Mouse (Mus musculus): ENCODE measurements around the gene Pianp. TPM values are rescaled to one million over a fixed set of nuclear protein-coding genes. Genes with fewer than 3 reads are reported as not detected.

Gene Pianp
- total and polyA plus RNA-seq, 3 experiments, result 0.43 to 2.0 (median 0.50) TPM

DNA sequence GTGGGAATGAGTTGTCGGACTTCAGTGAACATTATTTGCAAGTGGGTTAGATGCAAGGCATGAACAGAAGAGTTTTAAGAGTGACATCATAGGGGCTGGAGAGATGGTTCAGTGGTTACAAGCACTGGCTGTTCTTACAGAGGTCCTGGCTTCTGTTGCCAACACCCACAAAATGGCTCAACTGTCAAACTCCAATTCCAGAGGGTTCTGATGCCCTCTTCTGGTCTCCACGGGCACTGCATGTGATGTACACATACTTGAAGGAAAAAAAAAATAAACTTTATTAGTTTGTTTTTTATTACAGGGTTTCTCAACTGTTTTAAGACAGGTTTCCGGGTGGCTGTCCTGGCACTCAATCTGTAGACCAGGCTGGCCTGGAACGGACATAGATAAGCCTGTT, 28.7 kb upstream of the Pianp start:
- 78% methylated on average over 4 of the region's 4 CpGs for WGBS
- peak; percentile 29 to 54 for DNase-seq

DNA sequence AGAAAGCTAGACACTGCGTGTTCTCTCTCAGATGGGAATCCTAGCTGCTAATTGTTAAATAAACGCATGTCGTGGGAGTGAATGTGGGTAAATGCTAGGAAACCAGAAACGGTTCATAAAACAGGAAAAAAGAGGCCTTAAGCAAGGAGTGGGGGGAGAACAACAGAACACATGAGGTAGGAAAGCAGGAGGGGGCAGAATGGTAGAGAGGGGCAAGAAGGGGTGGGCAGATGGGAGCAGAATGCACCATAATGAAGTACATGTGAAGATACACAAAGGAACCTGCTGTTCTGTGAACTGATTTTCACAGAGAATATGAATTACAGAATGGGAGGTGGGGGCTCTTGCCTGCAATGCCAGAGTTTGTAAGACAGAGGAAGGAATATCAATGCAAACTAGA, 4.3 kb upstream of the Pianp start:
- 59% methylated on average over 4 of the region's 4 CpGs for WGBS
- Histone ChIP-seq H3K4me1 (ENCODE audit: control insufficient read depth, insufficient read depth, low read length) (peaks cover 4% of the 10 kb centered on the region), H3K9ac (ENCODE audit: low read depth, low read length) (no peak overlapping the region), H3K36me3 (ENCODE audit: control insufficient read depth, insufficient read depth, low read length) (no peaks in the 10 kb centered on the region), H3K27ac (no peak overlapping the region), H3K79me2 (replicated peaks; ENCODE audit: control insufficient read depth, insufficient read depth, low read length) (no peaks in the 10 kb centered on the region), H3K27me3 (ENCODE audit: control insufficient read depth, insufficient read depth, low read length) (peaks cover 12% of the 10 kb centered on the region), H3K4me3 (no peak overlapping the region)
- intact Hi-C loops (cut with DNase I), result no loop called here
- no peak for DNase-seq
- TF ChIP-seq CTCF (IDR thresholded peaks at IDR 0.05) (no peak), EP300 (IDR thresholded peaks at IDR 0.05; ENCODE audit: insufficient read depth, low read depth, low read length) (no peak), POLR2A (IDR thresholded peaks at IDR 0.05; ENCODE audit: insufficient read depth, low read depth, low read length) (no peak)

More for the DNA sequence above, 28.7 kb upstream of the Pianp start:
- no peak overlapping the region for H3K27ac ChIP-seq
- no peaks in the 10 kb centered on the region for H3K36me3 ChIP-seq (ENCODE audit: control insufficient read depth, insufficient read depth, low read length)
- H3K4me3 ChIP-seq, result no peak overlapping the region
- no peaks in the 10 kb centered on the region for H3K79me2 ChIP-seq (replicated peaks; ENCODE audit: control insufficient read depth, insufficient read depth, low read length)
- H3K4me1 ChIP-seq (ENCODE audit: control insufficient read depth, insufficient read depth, low read length), result 0 out of 2 replicates have a peak, but pooled peaks cover 2% of the 10 kb centered on the region
- TF ChIP-seq EP300 (IDR thresholded peaks at IDR 0.05; ENCODE audit: insufficient read depth, low read depth, low read length) (no peak), POLR2A (IDR thresholded peaks at IDR 0.05; ENCODE audit: insufficient read depth, low read depth, low read length) (0 out of 2 replicates have a peak, but pooled peaks have one; percentile 9), CTCF (IDR thresholded peaks at IDR 0.05) (peak; percentile 79)
- intact Hi-C loops (cut with DNase I), result loop anchor here (1.0 kb wide), 1 partner anchor 64 kb away; no protein-coding TSS in a partner anchor
- no peaks in the 10 kb centered on the region for H3K27me3 ChIP-seq (ENCODE audit: control insufficient read depth, insufficient read depth, low read length)
- no peak overlapping the region for H3K9ac ChIP-seq (ENCODE audit: low read depth, low read length)

GRCm38 (mm10) chr6:124993365-124993764, 3.1 kb upstream of the Pianp start:
- WGBS, result 68% methylated on average over 9 of the region's 9 CpGs
- H3K79me2 ChIP-seq (replicated peaks; ENCODE audit: control insufficient read depth, insufficient read depth, low read length), result no peaks in the 10 kb centered on the region
- intact Hi-C loops (cut with DNase I), result no loop called here
- peaks cover 13% of the 10 kb centered on the region for H3K27me3 ChIP-seq (ENCODE audit: control insufficient read depth, insufficient read depth, low read length)
- no peak for TF ChIP-seq EP300 (IDR thresholded peaks at IDR 0.05; ENCODE audit: insufficient read depth, low read depth, low read length)
- TF ChIP-seq CTCF (IDR thresholded peaks at IDR 0.05), result no peak
- TF ChIP-seq POLR2A (IDR thresholded peaks at IDR 0.05; ENCODE audit: insufficient read depth, low read depth, low read length), result no peak
- no peaks in the 10 kb centered on the region for H3K36me3 ChIP-seq (ENCODE audit: control insufficient read depth, insufficient read depth, low read length)
- no peak for DNase-seq
- H3K27ac ChIP-seq, result no peak overlapping the region
- H3K4me3 ChIP-seq, result no peak overlapping the region
- no peak overlapping the region for H3K9ac ChIP-seq (ENCODE audit: low read depth, low read length)
- H3K4me1 ChIP-seq (ENCODE audit: control insufficient read depth, insufficient read depth, low read length), result peaks cover 4% of the 10 kb centered on the region

DNA sequence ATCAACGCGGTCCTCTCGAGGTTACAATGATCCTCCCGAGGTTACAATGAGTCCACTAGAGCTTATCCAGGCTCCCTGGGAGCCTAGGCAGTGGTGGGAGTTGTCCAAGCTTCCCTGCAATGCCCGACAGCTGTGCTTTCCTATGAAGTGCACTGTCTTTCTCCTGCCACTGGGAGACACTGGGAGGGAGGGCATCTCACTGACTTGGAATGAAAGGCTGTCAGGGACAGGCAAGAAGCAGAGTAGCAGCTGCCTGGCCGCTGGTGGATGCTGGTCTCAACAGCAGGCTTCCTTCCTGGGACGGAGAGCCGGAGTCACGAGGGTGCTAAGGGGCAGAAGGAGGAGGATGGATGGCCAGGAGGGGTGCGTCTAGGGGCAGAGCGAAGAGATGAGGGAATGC, 2.6 kb upstream of the Pianp start:
- TF ChIP-seq CTCF (IDR thresholded peaks at IDR 0.05) (no peak), EP300 (IDR thresholded peaks at IDR 0.05; ENCODE audit: insufficient read depth, low read depth, low read length) (no peak), POLR2A (IDR thresholded peaks at IDR 0.05; ENCODE audit: insufficient read depth, low read depth, low read length) (no peak)
- intact Hi-C loops (cut with DNase I), result no loop called here
- Histone ChIP-seq H3K79me2 (replicated peaks; ENCODE audit: control insufficient read depth, insufficient read depth, low read length) (no peaks in the 10 kb centered on the region), H3K4me1 (ENCODE audit: control insufficient read depth, insufficient read depth, low read length) (peaks cover 4% of the 10 kb centered on the region), H3K27ac (no peak overlapping the region), H3K9ac (ENCODE audit: low read depth, low read length) (no peak overlapping the region), H3K36me3 (ENCODE audit: control insufficient read depth, insufficient read depth, low read length) (no peaks in the 10 kb centered on the region), H3K4me3 (no peak overlapping the region), H3K27me3 (ENCODE audit: control insufficient read depth, insufficient read depth, low read length) (peaks cover 13% of the 10 kb centered on the region)
- WGBS, result 16% methylated on average over 11 of the region's 11 CpGs
- DNase-seq, result no peak

DNA sequence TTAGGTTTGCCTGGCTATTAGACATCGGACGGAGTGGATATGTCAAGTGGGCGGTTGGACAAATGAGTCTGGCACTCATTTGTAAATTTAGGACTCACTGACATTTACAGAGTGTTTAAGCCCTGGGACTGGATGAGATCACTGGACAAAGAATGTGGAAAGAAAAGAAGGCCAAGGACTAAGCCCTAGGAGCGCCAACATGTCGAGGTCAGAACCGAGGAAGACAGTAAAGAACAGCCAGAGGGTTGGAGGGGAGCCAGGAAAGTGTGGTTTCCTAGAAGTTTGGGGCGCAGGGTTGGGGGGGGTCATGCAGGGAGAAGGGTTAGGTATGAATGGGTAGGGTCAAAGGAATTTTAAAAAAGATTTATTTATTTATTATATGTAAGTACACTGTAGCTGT, 1.2 kb upstream of the Pianp start:
- Histone ChIP-seq H3K27me3 (ENCODE audit: control insufficient read depth, insufficient read depth, low read length) (peaks cover 15% of the 10 kb centered on the region), H3K9ac (ENCODE audit: low read depth, low read length) (no peak overlapping the region), H3K36me3 (ENCODE audit: control insufficient read depth, insufficient read depth, low read length) (no peaks in the 10 kb centered on the region), H3K4me1 (ENCODE audit: control insufficient read depth, insufficient read depth, low read length) (peaks cover 4% of the 10 kb centered on the region), H3K79me2 (replicated peaks; ENCODE audit: control insufficient read depth, insufficient read depth, low read length) (no peaks in the 10 kb centered on the region), H3K4me3 (no peak overlapping the region), H3K27ac (no peak overlapping the region)
- intact Hi-C loops (cut with DNase I), result no loop called here
- WGBS, result 62% methylated on average over 7 of the region's 7 CpGs
- TF ChIP-seq EP300 (IDR thresholded peaks at IDR 0.05; ENCODE audit: insufficient read depth, low read depth, low read length) (no peak), CTCF (IDR thresholded peaks at IDR 0.05) (no peak), POLR2A (IDR thresholded peaks at IDR 0.05; ENCODE audit: insufficient read depth, low read depth, low read length) (no peak)
- no peak for DNase-seq

- intact Hi-C loops (cut with DNase I), result no loop called here
- TF ChIP-seq POLR2A (IDR thresholded peaks at IDR 0.05; ENCODE audit: insufficient read depth, low read depth, low read length) (no peak), CTCF (IDR thresholded peaks at IDR 0.05) (no peak), EP300 (IDR thresholded peaks at IDR 0.05; ENCODE audit: insufficient read depth, low read depth, low read length) (no peak)
- H3K27ac ChIP-seq, result no peak overlapping the region
- WGBS, result 45% methylated on average over 8 of the region's 8 CpGs
- peaks cover 4% of the 10 kb centered on the region for H3K4me1 ChIP-seq (ENCODE audit: control insufficient read depth, insufficient read depth, low read length)
- no peak for DNase-seq
- no peak overlapping the region for H3K4me3 ChIP-seq
- H3K36me3 ChIP-seq (ENCODE audit: control insufficient read depth, insufficient read depth, low read length), result no peaks in the 10 kb centered on the region
- no peaks in the 10 kb centered on the region for H3K79me2 ChIP-seq (replicated peaks; ENCODE audit: control insufficient read depth, insufficient read depth, low read length)
- H3K9ac ChIP-seq (ENCODE audit: low read depth, low read length), result no peak overlapping the region
- H3K27me3 ChIP-seq (ENCODE audit: control insufficient read depth, insufficient read depth, low read length), result peaks cover 15% of the 10 kb centered on the region
Measured at GRCm38 (mm10) chr6:124995831-124996403, 577 bp upstream of the Pianp start.

Measured in heart, adult 2 months (tissue).